Mouse (Mus musculus) stomach, postnatal 0 days (tissue): Measurements from ENCODE around the gene Nasp. TPM values are rescaled to one million over a fixed set of nuclear protein-coding genes. Genes with fewer than 3 reads are reported as not detected.

Source experiments
- ATAC-seq: fragments of 200-750 bp; cut with Nextera tagmentation; 2 replicates; pipeline ENCODE4 v1.8.0; 2017; ENCODE audit not compliant: low FRiP score, low TSS enrichment
- DNase-seq: peaks from one replicate; pipeline ENCODE4 v3.0.0-alpha.2; 2016; ENCODE audit warnings: low spot score
- H3K27ac ChIP-seq: fragments of 300-500 bp; sonication (generic); replicated peaks from 2 replicates; pipeline ENCODE4 v1.5.1; 2014; ENCODE audit warnings: mild to moderate bottlenecking, control low read depth
- H3K27me3 ChIP-seq: fragments of 300-500 bp; sonication (generic); 2 replicates; pipeline ENCODE4 v1.6.1; 2014; ENCODE audit warnings: low read length; ENCODE audit not compliant: control insufficient read depth, insufficient read depth
- H3K36me3 ChIP-seq: fragments of 300-500 bp; sonication (generic); 2 replicates; pipeline ENCODE4 v1.6.1; 2014; ENCODE audit warnings: low read length, mixed read lengths; ENCODE audit not compliant: control insufficient read depth, insufficient read depth
- H3K4me1 ChIP-seq: fragments of 300-500 bp; sonication (generic); replicated peaks from 2 replicates; pipeline ENCODE4 v1.6.1; 2014; ENCODE audit warnings: antibody characterized with exemption; ENCODE audit not compliant: control insufficient read depth, insufficient read depth
- H3K4me2 ChIP-seq: fragments of 300-500 bp; sonication (generic); replicated peaks from 2 replicates; pipeline ENCODE4 v1.6.1; 2014; ENCODE audit warnings: low read depth, mild to moderate bottlenecking, control low read depth, moderate library complexity
- H3K4me3 ChIP-seq: fragments of 300-500 bp; sonication (generic); 2 replicates; pipeline ENCODE4 v1.5.1; 2014; ENCODE audit warnings: low read depth, low read length, control low read depth
- H3K9ac ChIP-seq: fragments of 300-500 bp; sonication (generic); 2 replicates; pipeline ENCODE4 v1.6.1; 2014; ENCODE audit warnings: mild to moderate bottlenecking, low read length, control low read depth, mixed read lengths
- H3K9me3 ChIP-seq: fragments of 300-500 bp; sonication (generic); 2 replicates; pipeline ENCODE4 v1.6.1; 2016; ENCODE audit warnings: low read length; ENCODE audit not compliant: control insufficient read depth
- CTCF ChIP-seq: IDR thresholded peaks from 2 replicates; pipeline ENCODE4 v1.5.1; 2016; ENCODE audit warnings: antibody characterized with exemption, low read depth, mild to moderate bottlenecking, moderate library complexity
- EP300 ChIP-seq: optimal IDR thresholded peaks from 2 replicates; pipeline ENCODE3; 2016; ENCODE audit warnings: antibody characterized with exemption
- WGBS: fragments of 180-500 bp; shearing (Covaris S2); extraction: QIAGEN DNeasy Blood & Tissue Kit; methylation state at CpG from one replicate; pipeline ENCODE4 v1.1.7; 2014; 5-methylcytosine and 5-hydroxymethylcytosine counted together
- polyA plus RNA-seq: library from polyadenylated mRNA; unstranded; fragments of >200 nt; fragmentation: Nextera tagmentation; extraction: Ambion mirVana; gene quantifications from 2 replicates; pipeline ENCODE4 v1.2.1, GENCODE M21; 2015

Nasp gene
- polyA plus RNA-seq, 1 experiment from 2014 or later, result 32.9 TPM

GRCm38 (mm10) chr4:116655658-116656057 is 27.9 kb upstream of the Nasp start:
- DNase-seq, result no peak
- 64% methylated on average over 3 of the region's 3 CpGs for WGBS

GRCm38 (mm10) chr4:116655100-116655499 is 27.4 kb upstream of the Nasp start:
- WGBS, result 41% methylated on average over 2 of the region's 2 CpGs
- ATAC-seq, result no peak
- no peak overlapping the region for H3K4me2 ChIP-seq
- H3K4me3 ChIP-seq, result no peak overlapping the region
- no peak for TF ChIP-seq CTCF
- TF ChIP-seq EP300, result no peak
- no peak overlapping the region for H3K9ac ChIP-seq
- H3K9me3 ChIP-seq, result no peaks in the 10 kb centered on the region
- no peaks in the 10 kb centered on the region for H3K36me3 ChIP-seq
- no peak overlapping the region for H3K27ac ChIP-seq
- DNase-seq, result peak; percentile 31
- no peaks in the 10 kb centered on the region for H3K27me3 ChIP-seq
- no peaks in the 10 kb centered on the region for H3K4me1 ChIP-seq

More at GRCm38 (mm10) chr4:116655658-116656057, 27.9 kb upstream of the Nasp start:
- no peak overlapping the region for H3K27ac ChIP-seq
- H3K4me2 ChIP-seq, result no peak overlapping the region
- H3K4me3 ChIP-seq, result no peak overlapping the region
- H3K4me1 ChIP-seq, result no peaks in the 10 kb centered on the region
- H3K36me3 ChIP-seq, result no peaks in the 10 kb centered on the region
- no peak for ATAC-seq
- TF ChIP-seq EP300, result no peak
- TF ChIP-seq CTCF, result no peak
- no peak overlapping the region for H3K9ac ChIP-seq
- no peaks in the 10 kb centered on the region for H3K9me3 ChIP-seq
- H3K27me3 ChIP-seq, result no peaks in the 10 kb centered on the region

- Histone ChIP-seq H3K4me3 (no peak overlapping the region), H3K4me1 (no peaks in the 10 kb centered on the region), H3K27me3 (no peaks in the 10 kb centered on the region), H3K9ac (no peak overlapping the region), H3K36me3 (no peaks in the 10 kb centered on the region), H3K4me2 (no peak overlapping the region), H3K27ac (no peak overlapping the region), H3K9me3 (no peaks in the 10 kb centered on the region)
- DNase-seq (no peak), ATAC-seq (no peak)
- 82% methylated on average over 6 of the region's 6 CpGs for WGBS
- no peak for TF ChIP-seq EP300
- TF ChIP-seq CTCF, result no peak
Observed at GRCm38 (mm10) chr4:116653228-116653627, 25.5 kb upstream of the Nasp start.

GRCm38 (mm10) chr4:116651797-116652135 is 24.0 kb upstream of the Nasp start:
- Histone ChIP-seq H3K27ac (peak overlapping the region; percentile 97), H3K4me2 (peak overlapping the region; percentile 69), H3K9ac (peak overlapping the region; percentile 91), H3K4me3 (peak overlapping the region; percentile 82), H3K27me3 (no peaks in the 10 kb centered on the region), H3K9me3 (no peaks in the 10 kb centered on the region), H3K36me3 (no peaks in the 10 kb centered on the region), H3K4me1 (no peaks in the 10 kb centered on the region)
- DNase-seq (no peak), ATAC-seq (peak; percentile 5; the same call in 1 of the 2 replicates)
- no peak; the same call in 1 of the 2 replicates for TF ChIP-seq CTCF
- TF ChIP-seq EP300, result no peak
- 8% methylated on average over 6 of the region's 6 CpGs for WGBS

GRCm38 (mm10) chr4:116650924-116651796 is 23.4 kb upstream of the Nasp start, which contains the start of gene Akr1a1:
Akr1a1 (minus strand) TSS chr4:116651680.
- TF ChIP-seq EP300 (peak; percentile 59), CTCF (peak; percentile 31; the same call in 1 of the 2 replicates)
- Histone ChIP-seq H3K4me1 (no peaks in the 10 kb centered on the region), H3K4me2 (peak within 1 kb of the TSS; percentile 69), H3K27me3 (no peaks in the 10 kb centered on the region), H3K4me3 (peak within 1 kb of the TSS; percentile 82), H3K9ac (peak within 1 kb of the TSS; percentile 91), H3K9me3 (no peaks in the 10 kb centered on the region), H3K27ac (peak within 1 kb of the TSS; percentile 97), H3K36me3 (0 out of 2 replicates have a peak, but pooled peaks cover 4% of the 10 kb centered on the region)
- DNase-seq (peak; percentile 93), ATAC-seq (peak; percentile 95)
- WGBS, result under 1% methylated on average over 39 of the region's 39 CpGs

GRCm38 (mm10) chr4:116650365-116650764 is 22.6 kb upstream of the Nasp start:
- no peaks in the 10 kb centered on the region for H3K27me3 ChIP-seq
- no peaks in the 10 kb centered on the region for H3K4me1 ChIP-seq
- 0 out of 2 replicates have a peak, but pooled peaks cover 4% of the 10 kb centered on the region for H3K36me3 ChIP-seq
- no peaks in the 10 kb centered on the region for H3K9me3 ChIP-seq
- 21% methylated on average over 5 of the region's 5 CpGs for WGBS
- H3K4me3 ChIP-seq, result peak overlapping the region; percentile 82
- H3K27ac ChIP-seq, result peak overlapping the region; percentile 97
- H3K9ac ChIP-seq, result peak overlapping the region; percentile 91
- TF ChIP-seq CTCF (no peak), EP300 (no peak)
- peak overlapping the region; percentile 69 for H3K4me2 ChIP-seq
- DNase-seq, result peak; percentile 22
- no peak for ATAC-seq
